Mouse (Mus musculus): Measurements from ENCODE around the gene Myo9a.

Gene Myo9a

DNA sequence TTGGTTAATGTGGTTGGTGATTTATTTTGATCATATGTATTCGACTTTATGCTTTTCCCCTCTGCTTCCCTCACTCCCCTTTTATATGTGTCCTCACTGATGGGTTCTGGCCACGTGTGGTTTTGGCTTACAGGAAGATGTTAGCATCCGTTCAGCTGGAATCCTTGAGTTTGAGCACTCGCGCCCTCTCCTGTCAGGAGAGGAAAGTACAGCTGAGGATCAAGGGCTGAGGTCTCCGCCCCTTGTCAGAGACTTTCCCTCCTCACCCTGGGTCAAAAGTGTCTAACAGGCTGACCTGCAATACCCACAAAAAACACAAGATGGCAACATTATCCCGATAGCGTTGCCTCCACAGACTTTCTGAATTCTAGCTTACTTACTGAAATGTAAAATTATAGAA, 208.6 kb downstream of the Myo9a start:
- no peaks in the 10 kb centered on the region for H3K9me3 ChIP-seq (ENCODE audit: low read length)
- no peaks in the 10 kb centered on the region for H3K36me3 ChIP-seq (ENCODE audit: insufficient read depth, low read length)
- peaks cover 73% of the 10 kb centered on the region for H3K4me1 ChIP-seq (replicated peaks; ENCODE audit: low read depth, low read length)
- no peak overlapping the region for H3K4me3 ChIP-seq (replicated peaks; ENCODE audit: low read length)
- H3K27me3 ChIP-seq (ENCODE audit: insufficient read depth, low read length), result no peaks in the 10 kb centered on the region
- TF ChIP-seq NANOG (IDR thresholded peaks at IDR 0.05; ENCODE audit: borderline replicate concordance, low read length) (no peak), CTCF (conservative IDR thresholded peaks at IDR 0.05; ENCODE audit: low read length) (peak; percentile 100)

DNA sequence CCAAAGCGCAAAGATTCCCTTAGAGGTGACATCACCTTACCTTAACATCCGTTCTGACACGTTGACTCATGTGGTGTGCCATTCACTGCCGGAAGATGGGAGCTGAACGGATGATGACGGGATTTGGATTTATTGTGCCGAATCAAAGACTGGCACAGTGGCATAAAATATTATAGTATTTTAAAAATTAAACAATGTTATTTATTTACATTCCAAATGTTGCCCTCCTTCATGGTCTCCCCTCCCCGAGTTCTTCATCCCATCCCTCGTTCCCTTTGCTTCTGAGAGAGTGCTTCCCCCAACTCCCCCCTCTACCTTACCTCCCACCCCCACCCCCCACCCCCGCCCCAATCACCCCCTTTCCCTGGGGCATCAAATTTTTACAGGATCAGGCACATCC, 209.9 kb downstream of the Myo9a start, which contains the start of gene Nr2e3:
Gene Nr2e3, minus strand, starts transcription at position 101 of the 400 bp plus-strand sequence.
- peak within 1 kb of the TSS; percentile 37 for H3K4me3 ChIP-seq (replicated peaks; ENCODE audit: low read length)
- no peaks in the 10 kb centered on the region for H3K27me3 ChIP-seq (ENCODE audit: insufficient read depth, low read length)
- no peaks in the 10 kb centered on the region for H3K36me3 ChIP-seq (ENCODE audit: insufficient read depth, low read length)
- peaks cover 77% of the 10 kb centered on the region for H3K4me1 ChIP-seq (replicated peaks; ENCODE audit: low read depth, low read length)
- no peaks in the 10 kb centered on the region for H3K9me3 ChIP-seq (ENCODE audit: low read length)
- TF ChIP-seq NANOG (IDR thresholded peaks at IDR 0.05; ENCODE audit: borderline replicate concordance, low read length), result no peak
- TF ChIP-seq CTCF (conservative IDR thresholded peaks at IDR 0.05; ENCODE audit: low read length), result no peak
- no peak for TF ChIP-seq POU5F1 (IDR thresholded peaks at IDR 0.05; ENCODE audit: borderline replicate concordance, low read length)

DNA sequence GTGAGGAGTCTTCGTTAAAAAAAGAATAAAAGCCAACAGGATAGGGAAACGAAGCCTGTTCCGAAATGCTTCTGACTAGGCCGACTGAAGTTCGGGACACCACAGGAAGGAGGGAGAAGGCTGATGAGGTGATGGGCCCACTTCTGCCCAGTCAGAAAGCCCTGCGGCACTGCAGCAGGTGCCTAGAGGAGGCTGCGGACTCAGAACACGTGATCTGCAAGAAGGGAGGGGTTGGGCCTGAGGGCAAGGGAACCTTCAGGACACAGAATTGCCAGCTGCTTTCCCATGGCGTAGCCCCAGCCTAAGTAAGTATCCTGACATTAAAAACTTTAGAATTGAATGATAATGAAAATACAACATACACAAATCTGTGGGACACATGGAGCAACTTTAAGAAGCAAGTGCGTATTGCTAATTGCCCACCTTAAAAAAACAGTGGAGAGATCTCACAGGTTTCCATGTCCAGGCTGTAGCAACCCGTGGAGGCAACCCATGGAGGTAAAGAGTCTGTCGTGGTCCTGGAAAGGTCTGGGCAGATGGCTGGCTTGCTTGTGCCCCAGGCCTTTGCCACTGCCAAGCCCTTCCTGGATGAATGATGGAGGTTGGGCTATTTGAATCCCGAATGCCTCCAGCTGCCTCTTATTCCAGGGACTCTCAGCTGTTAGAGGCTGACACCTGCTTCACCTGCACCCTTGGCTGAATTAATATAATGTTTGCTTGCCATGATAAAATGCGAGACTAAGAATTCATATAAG, 210.7 kb downstream of the Myo9a start:
- Histone ChIP-seq H3K4me1 (replicated peaks; ENCODE audit: low read depth, low read length) (peaks cover 79% of the 10 kb centered on the region), H3K36me3 (ENCODE audit: insufficient read depth, low read length) (no peaks in the 10 kb centered on the region), H3K4me3 (replicated peaks; ENCODE audit: low read length) (no peak overlapping the region; the same call in 1 of the 2 replicates), H3K9me3 (ENCODE audit: low read length) (no peaks in the 10 kb centered on the region), H3K27me3 (ENCODE audit: insufficient read depth, low read length) (no peaks in the 10 kb centered on the region)
- no peak for TF ChIP-seq NANOG (IDR thresholded peaks at IDR 0.05; ENCODE audit: borderline replicate concordance, low read length)

DNA sequence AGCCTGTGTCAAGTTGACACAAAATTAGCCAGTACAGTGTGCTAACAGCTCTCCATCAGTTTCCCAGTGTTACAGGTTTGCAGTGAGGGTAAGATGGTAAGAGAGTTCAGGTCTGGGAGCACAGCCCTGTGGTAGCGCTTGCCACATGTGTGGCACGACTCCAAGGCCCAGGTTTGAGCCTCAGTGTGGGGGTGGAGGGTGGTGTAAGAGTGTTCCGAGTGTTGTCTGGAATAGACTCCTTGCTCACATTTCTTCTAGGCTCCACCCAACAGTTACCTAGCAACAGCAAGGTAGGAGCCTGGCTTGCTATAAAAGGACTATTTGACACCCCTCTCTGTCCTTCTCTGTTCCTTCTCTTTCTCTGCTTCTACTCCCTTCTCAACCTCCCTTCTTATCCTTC, 213.7 kb downstream of the Myo9a start:
- Histone ChIP-seq H3K4me1 (replicated peaks; ENCODE audit: low read depth, low read length) (peaks cover 81% of the 10 kb centered on the region), H3K36me3 (ENCODE audit: insufficient read depth, low read length) (no peaks in the 10 kb centered on the region), H3K4me3 (replicated peaks; ENCODE audit: low read length) (no peak overlapping the region), H3K9me3 (ENCODE audit: low read length) (no peaks in the 10 kb centered on the region), H3K27me3 (ENCODE audit: insufficient read depth, low read length) (peaks cover 3% of the 10 kb centered on the region; the same call in 1 of the 2 replicates)
- TF ChIP-seq CTCF (conservative IDR thresholded peaks at IDR 0.05; ENCODE audit: low read length), result no peak
- no peak for TF ChIP-seq POU5F1 (IDR thresholded peaks at IDR 0.05; ENCODE audit: borderline replicate concordance, low read length)
- no peak for TF ChIP-seq NANOG (IDR thresholded peaks at IDR 0.05; ENCODE audit: borderline replicate concordance, low read length)

DNA sequence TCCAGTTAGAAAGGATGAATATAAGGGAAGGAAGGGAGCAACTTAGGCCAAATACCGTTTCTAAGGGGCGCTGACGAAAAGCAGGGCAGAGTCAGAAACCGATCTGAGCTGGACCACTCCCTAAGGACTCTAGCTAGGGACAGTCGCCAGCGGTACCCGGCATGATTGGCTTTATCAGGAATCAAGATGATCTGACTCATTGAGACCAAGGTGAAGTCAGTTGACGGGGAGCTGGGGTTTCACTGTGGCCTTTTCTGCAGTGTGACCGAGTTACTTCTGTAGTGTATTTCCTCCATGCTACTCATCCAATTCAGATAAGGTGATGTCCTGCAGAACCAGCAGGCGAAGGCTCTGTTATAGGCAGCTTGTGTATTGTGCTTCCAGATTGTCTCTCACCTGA, 214.3 kb downstream of the Myo9a start:
- H3K4me3 ChIP-seq (replicated peaks; ENCODE audit: low read length), result no peak overlapping the region
- no peaks in the 10 kb centered on the region for H3K36me3 ChIP-seq (ENCODE audit: insufficient read depth, low read length)
- H3K27me3 ChIP-seq (ENCODE audit: insufficient read depth, low read length), result peaks cover 3% of the 10 kb centered on the region; the same call in 1 of the 2 replicates
- no peak for TF ChIP-seq CTCF (conservative IDR thresholded peaks at IDR 0.05; ENCODE audit: low read length)
- no peak for TF ChIP-seq NANOG (IDR thresholded peaks at IDR 0.05; ENCODE audit: borderline replicate concordance, low read length)
- no peak for TF ChIP-seq POU5F1 (IDR thresholded peaks at IDR 0.05; ENCODE audit: borderline replicate concordance, low read length)
- no peaks in the 10 kb centered on the region for H3K9me3 ChIP-seq (ENCODE audit: low read length)
- peaks cover 75% of the 10 kb centered on the region for H3K4me1 ChIP-seq (replicated peaks; ENCODE audit: low read depth, low read length)

DNA sequence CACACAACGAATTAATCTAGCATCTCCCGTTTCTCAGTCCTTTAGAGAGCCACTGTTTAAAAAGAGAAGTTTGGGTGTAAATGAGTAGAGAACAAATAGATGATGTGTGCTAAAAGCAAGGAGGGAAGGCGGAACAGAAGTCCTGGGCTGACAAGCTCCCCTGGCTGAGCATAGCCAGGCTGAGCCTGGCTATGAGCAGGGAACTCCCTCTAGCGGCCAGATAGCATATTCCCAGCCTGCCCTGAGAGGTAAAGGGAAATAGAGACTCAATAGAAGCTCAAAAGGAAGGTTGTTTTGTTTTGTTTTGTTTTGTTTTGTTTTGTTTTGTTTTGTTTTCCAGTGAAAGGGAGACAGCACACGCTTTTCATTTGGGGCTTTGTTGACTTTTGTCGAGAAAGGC, 218.7 kb downstream of the Myo9a start:
- no peak for TF ChIP-seq NANOG (IDR thresholded peaks at IDR 0.05; ENCODE audit: borderline replicate concordance, low read length)
- peak; percentile 86 for TF ChIP-seq CTCF (conservative IDR thresholded peaks at IDR 0.05; ENCODE audit: low read length)
- H3K9me3 ChIP-seq (ENCODE audit: low read length), result no peaks in the 10 kb centered on the region
- H3K4me1 ChIP-seq (replicated peaks; ENCODE audit: low read depth, low read length), result peaks cover 43% of the 10 kb centered on the region
- H3K36me3 ChIP-seq (ENCODE audit: insufficient read depth, low read length), result no peaks in the 10 kb centered on the region
- no peak overlapping the region for H3K4me3 ChIP-seq (replicated peaks; ENCODE audit: low read length)
- H3K27me3 ChIP-seq (ENCODE audit: insufficient read depth, low read length), result peaks cover 8% of the 10 kb centered on the region; the same call in 1 of the 2 replicates

DNA sequence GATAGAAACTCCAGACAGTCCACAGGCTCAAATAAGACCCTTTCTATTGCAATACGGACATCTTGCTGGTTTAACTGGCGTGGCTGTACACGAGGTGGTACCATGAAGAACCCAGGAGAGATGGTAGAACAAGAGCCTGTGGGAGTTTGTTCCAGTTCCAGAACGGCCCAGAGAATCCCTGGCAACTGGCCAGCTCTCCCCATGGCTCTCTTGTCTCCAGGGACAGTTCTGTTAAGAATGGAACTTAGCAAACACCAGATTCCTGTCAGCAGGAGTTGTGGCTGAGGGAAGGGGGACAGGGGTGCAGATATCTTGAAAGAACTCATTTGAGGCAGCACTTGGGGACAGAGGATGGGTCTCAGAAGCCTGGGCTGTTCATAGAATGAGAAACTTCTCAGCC, 220.6 kb downstream of the Myo9a start:
- Histone ChIP-seq H3K36me3 (ENCODE audit: insufficient read depth, low read length) (no peaks in the 10 kb centered on the region), H3K4me1 (replicated peaks; ENCODE audit: low read depth, low read length) (peaks cover 25% of the 10 kb centered on the region), H3K9me3 (ENCODE audit: low read length) (no peaks in the 10 kb centered on the region), H3K4me3 (replicated peaks; ENCODE audit: low read length) (no peak overlapping the region), H3K27me3 (ENCODE audit: insufficient read depth, low read length) (peaks cover 8% of the 10 kb centered on the region; the same call in 1 of the 2 replicates)
- TF ChIP-seq NANOG (IDR thresholded peaks at IDR 0.05; ENCODE audit: borderline replicate concordance, low read length), result no peak
- no peak for TF ChIP-seq CTCF (conservative IDR thresholded peaks at IDR 0.05; ENCODE audit: low read length)
- TF ChIP-seq POU5F1 (IDR thresholded peaks at IDR 0.05; ENCODE audit: borderline replicate concordance, low read length), result no peak

Data from E14TG2a.4 (cell line).